Mouse (Mus musculus): ENCODE data around the gene Pmp22. TPM values are rescaled to one million over a fixed set of nuclear protein-coding genes. Genes with fewer than 3 reads are reported as not detected.

The Pmp22 gene
- polyA plus RNA-seq, 2 experiments, result 4.2 to 12.4 TPM

DNA sequence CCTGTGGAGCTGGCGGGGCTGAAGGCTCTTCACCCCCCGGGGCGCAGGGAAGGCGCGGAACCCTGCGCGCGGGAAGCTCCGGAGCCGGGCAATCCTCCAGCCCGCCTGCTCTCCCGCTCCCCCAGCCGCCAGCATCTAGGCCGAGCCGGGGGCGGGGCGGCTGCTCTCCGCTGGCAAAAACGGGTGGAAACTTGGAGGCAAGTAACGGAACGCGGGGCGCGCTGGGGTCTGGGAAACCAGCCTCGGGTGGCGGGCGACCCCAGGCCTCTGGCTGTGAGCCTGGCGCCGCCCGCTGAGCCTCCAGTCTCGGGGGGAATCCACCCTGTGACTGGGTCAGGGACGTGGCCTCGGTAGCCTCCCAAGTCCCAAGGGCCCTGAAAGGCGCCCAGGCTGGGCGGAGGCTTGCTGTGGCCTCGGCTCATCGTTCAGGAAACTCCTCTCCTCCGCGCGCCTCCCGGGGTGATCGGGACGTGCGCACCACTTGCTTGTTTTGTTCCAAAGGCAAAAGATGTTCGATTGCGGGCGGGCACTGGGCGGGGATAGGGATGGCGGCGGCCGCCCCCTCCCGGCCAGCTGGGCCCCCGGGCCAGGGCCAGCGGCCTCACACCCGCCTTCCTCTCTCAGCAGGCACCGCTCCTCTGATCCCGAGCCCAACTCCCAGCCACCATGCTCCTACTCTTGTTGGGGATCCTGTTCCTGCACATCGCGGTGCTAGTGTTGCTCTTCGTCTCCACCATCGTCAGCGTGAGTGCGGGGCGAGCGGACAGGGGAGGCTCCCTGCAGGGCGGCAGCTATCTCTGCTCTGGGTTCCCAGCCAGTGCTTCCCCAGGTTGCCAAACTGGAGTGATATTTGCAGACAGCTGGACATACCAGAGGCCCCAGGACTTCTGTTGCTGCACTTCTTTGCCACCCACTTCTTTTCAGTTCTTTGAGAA lies 4.0 kb downstream of the Pmp22 start:
- ATAC-seq (ENCODE audit: insufficient read depth) (no peak), DNase-seq (ENCODE audit: low read depth in 3 of 3, low spot score in 3 of 3) (no peak)
- Histone ChIP-seq H3K27ac (no peak overlapping the region), H3K4me2 (ENCODE audit: low read depth) (peak overlapping the region; percentile 25), H3K4me3 (ENCODE audit: insufficient read depth in 1 of 2, low read depth in 2 of 2, low read length in 2 of 2) (peak overlapping the region; percentile 16 to 24), H3K27me3 (ENCODE audit: control insufficient read depth, insufficient read depth, low read length) (peaks cover 46% of the 10 kb centered on the region), H3K4me1 (replicated peaks; ENCODE audit: control insufficient read depth in 2 of 2, insufficient read depth in 2 of 2, low read length in 1 of 2) (0 out of 4 replicates have a peak, but pooled peaks cover 0 to 2% of the 10 kb centered on the region in 2 experiments), H3K9me3 (ENCODE audit: control insufficient read depth, low read length) (no peaks in the 10 kb centered on the region), H3K36me3 (replicated peaks; ENCODE audit: control insufficient read depth, insufficient read depth, low read depth) (no peaks in the 10 kb centered on the region), H3K9ac (replicated peaks) (no peak overlapping the region)
- no peak for TF ChIP-seq EP300 (IDR thresholded peaks at IDR 0.05; ENCODE audit: low read depth)
- TF ChIP-seq CTCF (IDR thresholded peaks at IDR 0.05; ENCODE audit: low read depth), result no peak
- WGBS (ENCODE audit: insufficient replicate concordance), result 2% methylated on average over 60 of the region's 66 CpGs

DNA sequence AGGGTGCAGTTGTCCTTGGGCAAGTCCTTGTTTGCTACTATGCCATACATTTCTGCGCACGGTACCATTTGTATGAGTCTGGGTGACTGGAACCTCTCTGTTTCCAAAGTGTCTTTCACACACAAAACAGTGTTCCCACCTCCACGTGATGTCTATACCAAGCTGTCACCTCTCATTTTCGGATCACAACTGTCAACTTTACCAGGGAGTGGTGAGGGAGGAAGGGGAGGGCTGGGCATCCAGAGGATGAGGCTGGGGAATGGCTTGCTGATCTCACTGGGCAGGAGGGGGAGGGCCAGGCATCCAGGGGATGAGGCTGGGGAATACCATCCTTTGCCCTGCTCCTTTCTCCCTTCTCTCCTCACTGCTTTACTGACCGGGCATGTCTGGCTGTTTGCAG lies 5.2 kb downstream of the Pmp22 start:
- WGBS (ENCODE audit: insufficient replicate concordance), result 57% methylated on average over 5 of the region's 5 CpGs
- no peak for TF ChIP-seq EP300 (IDR thresholded peaks at IDR 0.05; ENCODE audit: low read depth)
- no peak for TF ChIP-seq CTCF (IDR thresholded peaks at IDR 0.05; ENCODE audit: low read depth)
- Histone ChIP-seq H3K9ac (replicated peaks) (no peak overlapping the region), H3K4me3 (ENCODE audit: insufficient read depth in 1 of 2, low read depth in 2 of 2, low read length in 2 of 2) (no peak overlapping the region), H3K27ac (no peak overlapping the region), H3K9me3 (ENCODE audit: control insufficient read depth, low read length) (no peaks in the 10 kb centered on the region), H3K4me2 (ENCODE audit: low read depth) (no peak overlapping the region), H3K36me3 (replicated peaks; ENCODE audit: control insufficient read depth, insufficient read depth, low read depth) (no peaks in the 10 kb centered on the region), H3K4me1 (replicated peaks; ENCODE audit: control insufficient read depth in 2 of 2, insufficient read depth in 2 of 2, low read length in 1 of 2) (0 out of 4 replicates have a peak, but pooled peaks cover 0 to 2% of the 10 kb centered on the region in 2 experiments), H3K27me3 (ENCODE audit: control insufficient read depth, insufficient read depth, low read length) (peaks cover 46% of the 10 kb centered on the region)
- no peak for ATAC-seq (ENCODE audit: insufficient read depth)
- DNase-seq (ENCODE audit: low read depth in 3 of 3, low spot score in 3 of 3), result no peak

GRCm38 (mm10) chr11:63134742-63135482 lies 6.1 kb downstream of the Pmp22 start:
- Histone ChIP-seq H3K36me3 (replicated peaks; ENCODE audit: control insufficient read depth, insufficient read depth, low read depth) (no peaks in the 10 kb centered on the region), H3K9me3 (ENCODE audit: control insufficient read depth, low read length) (no peaks in the 10 kb centered on the region), H3K4me1 (replicated peaks; ENCODE audit: control insufficient read depth in 2 of 2, insufficient read depth in 2 of 2, low read length in 1 of 2) (0 out of 4 replicates have a peak, but pooled peaks cover 0 to 1% of the 10 kb centered on the region in 2 experiments), H3K27ac (no peak overlapping the region), H3K4me3 (ENCODE audit: insufficient read depth in 1 of 2, low read depth in 2 of 2, low read length in 2 of 2) (no peak overlapping the region), H3K27me3 (ENCODE audit: control insufficient read depth, insufficient read depth, low read length) (peaks cover 46% of the 10 kb centered on the region), H3K4me2 (ENCODE audit: low read depth) (no peak overlapping the region), H3K9ac (replicated peaks) (no peak overlapping the region)
- ATAC-seq (ENCODE audit: insufficient read depth), result no peak
- no peak for TF ChIP-seq EP300 (IDR thresholded peaks at IDR 0.05; ENCODE audit: low read depth)
- no peak for TF ChIP-seq CTCF (IDR thresholded peaks at IDR 0.05; ENCODE audit: low read depth)
- DNase-seq (ENCODE audit: low read depth in 3 of 3, low spot score in 3 of 3), result no peak
- 51% methylated on average over 15 of the region's 15 CpGs for WGBS (ENCODE audit: insufficient replicate concordance)

DNA sequence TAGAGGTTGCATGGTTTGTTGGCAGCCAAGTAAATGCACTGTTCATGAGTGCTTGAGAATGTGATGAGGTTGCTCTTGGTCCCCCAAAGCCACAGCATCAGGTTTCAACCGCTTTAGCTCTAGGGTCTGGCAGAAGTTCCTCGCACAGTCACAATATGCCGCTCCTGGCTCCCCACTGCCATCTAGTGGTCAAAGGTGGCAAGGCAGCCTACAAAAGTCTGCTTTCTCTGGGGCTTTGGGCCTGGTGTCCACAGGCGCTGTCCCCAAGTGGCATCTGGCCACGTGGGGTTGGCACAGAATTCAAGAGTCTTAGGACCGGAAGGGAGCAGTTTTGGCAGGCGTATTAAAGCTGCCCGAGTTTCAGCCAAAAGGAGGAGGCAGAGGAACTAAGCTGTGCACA lies 6.8 kb downstream of the Pmp22 start:
- ATAC-seq (ENCODE audit: insufficient read depth) (no peak), DNase-seq (ENCODE audit: low read depth in 3 of 3, low spot score in 3 of 3) (peak; percentile 12 to 29 (median 14))
- H3K4me2 ChIP-seq (ENCODE audit: low read depth), result no peak overlapping the region
- H3K4me1 ChIP-seq (replicated peaks; ENCODE audit: control insufficient read depth in 2 of 2, insufficient read depth in 2 of 2, low read length in 1 of 2), result no peaks in the 10 kb centered on the region
- H3K27ac ChIP-seq, result no peak overlapping the region
- TF ChIP-seq CTCF (IDR thresholded peaks at IDR 0.05; ENCODE audit: low read depth) (peak; percentile 99), EP300 (IDR thresholded peaks at IDR 0.05; ENCODE audit: low read depth) (no peak)
- H3K36me3 ChIP-seq (replicated peaks; ENCODE audit: control insufficient read depth, insufficient read depth, low read depth), result no peaks in the 10 kb centered on the region
- peaks cover 42% of the 10 kb centered on the region for H3K27me3 ChIP-seq (ENCODE audit: control insufficient read depth, insufficient read depth, low read length)
- no peak overlapping the region for H3K4me3 ChIP-seq (ENCODE audit: insufficient read depth in 1 of 2, low read depth in 2 of 2, low read length in 2 of 2)
- WGBS (ENCODE audit: insufficient replicate concordance), result 7% methylated on average over 8 of the region's 8 CpGs
- no peak overlapping the region for H3K9ac ChIP-seq (replicated peaks)
- no peaks in the 10 kb centered on the region for H3K9me3 ChIP-seq (ENCODE audit: control insufficient read depth, low read length)

DNA sequence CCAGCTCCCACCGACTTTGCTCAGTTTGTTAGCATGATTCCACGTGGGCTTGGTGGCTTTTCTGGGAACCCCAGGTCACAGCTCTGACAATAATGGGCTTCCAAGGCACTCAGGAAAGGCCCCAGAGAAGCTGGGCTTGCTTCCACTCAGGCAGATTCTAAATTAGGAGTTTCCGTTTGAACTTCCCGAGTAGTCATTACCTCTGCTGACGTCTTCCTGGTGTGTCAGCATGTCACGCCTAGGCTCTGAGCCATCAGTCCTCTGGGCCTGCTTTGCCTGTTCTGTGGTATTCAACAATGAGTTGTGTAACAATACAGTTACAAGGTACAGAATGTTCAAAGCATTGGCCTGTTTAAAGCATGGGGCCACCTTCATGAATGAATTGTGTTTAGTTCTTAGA lies 7.4 kb downstream of the Pmp22 start:
- H3K36me3 ChIP-seq (replicated peaks; ENCODE audit: control insufficient read depth, insufficient read depth, low read depth), result no peaks in the 10 kb centered on the region
- no peaks in the 10 kb centered on the region for H3K4me1 ChIP-seq (replicated peaks; ENCODE audit: control insufficient read depth in 2 of 2, insufficient read depth in 2 of 2, low read length in 1 of 2)
- 48% methylated on average over 6 of the region's 6 CpGs for WGBS (ENCODE audit: insufficient replicate concordance)
- peaks cover 36% of the 10 kb centered on the region for H3K27me3 ChIP-seq (ENCODE audit: control insufficient read depth, insufficient read depth, low read length)
- no peaks in the 10 kb centered on the region for H3K9me3 ChIP-seq (ENCODE audit: control insufficient read depth, low read length)
- no peak for ATAC-seq (ENCODE audit: insufficient read depth)
- TF ChIP-seq EP300 (IDR thresholded peaks at IDR 0.05; ENCODE audit: low read depth), result no peak
- no peak for TF ChIP-seq CTCF (IDR thresholded peaks at IDR 0.05; ENCODE audit: low read depth)
- DNase-seq (ENCODE audit: low read depth in 3 of 3, low spot score in 3 of 3), result no peak
- no peak overlapping the region for H3K4me2 ChIP-seq (ENCODE audit: low read depth)
- H3K9ac ChIP-seq (replicated peaks), result no peak overlapping the region
- H3K27ac ChIP-seq, result no peak overlapping the region
- no peak overlapping the region for H3K4me3 ChIP-seq (ENCODE audit: insufficient read depth in 1 of 2, low read depth in 2 of 2, low read length in 2 of 2)

Data from liver, embryonic 14.5 days (tissue).